Mouse (Mus musculus) ES-Bruce4 (cell line): ENCODE data around the gene Mmp17.

Source experiments
- CTCF ChIP-seq: IDR thresholded peaks from one replicate; pipeline ENCODE4 v1.8.1; 2011; ENCODE audit warnings: low read depth, low read length
- EP300 ChIP-seq: IDR thresholded peaks from 2 replicates; pipeline ENCODE4 v1.6.1; 2011; ENCODE audit warnings: low read depth, low read length; ENCODE audit not compliant: insufficient read depth
- POLR2A ChIP-seq: IDR thresholded peaks from one replicate; pipeline ENCODE4 v1.8.1; 2011; ENCODE audit warnings: low read length; ENCODE audit not compliant: insufficient read depth

- TF ChIP-seq CTCF (no peak), POLR2A (no peak), EP300 (no peak)
These were observed 37.4 kb downstream of the Mmp17 start for GRCm38 (mm10) chr5:129621361-129621760.
